Mouse (Mus musculus): Measurements from ENCODE around the gene Mgll. TPM values are rescaled to one million over a fixed set of nuclear protein-coding genes. Genes with fewer than 3 reads are reported as not detected.

Mgll gene
- 13.6 and 15.5 TPM in 2 replicates for polyA plus RNA-seq (2015; fragmentation: Nextera tagmentation; extraction: Ambion mirVana)

- peak; percentile 78 for ATAC-seq (ENCODE audit: low FRiP score, low read depth)
Measured at GRCm38 (mm10) chr6:88724313-88725195, at the start of gene Mgll. Gene Mgll, plus strand, starts transcription at chr6:88724412.

GRCm38 (mm10) chr6:88675815-88676214 lies 48.4 kb upstream of the Mgll start:
- Histone ChIP-seq H3K4me2 (replicated peaks) (no peak overlapping the region), H3K4me3 (no peak overlapping the region)
- WGBS = 84% methylated on average over 2 of the region's 2 CpGs

More at GRCm38 (mm10) chr6:88724313-88725195, at the start of gene Mgll:
- H3K4me3 ChIP-seq = peak within 1 kb of the TSS; percentile 66
- peak within 1 kb of the TSS; percentile 70 for H3K9ac ChIP-seq
- whole genome bisulfite sequencing = under 1% methylated on average over 105 of the region's 105 CpGs
- peaks cover 16% of the 10 kb centered on the region; the same call in 1 of the 2 replicates for H3K4me1 ChIP-seq
- H3K9me3 ChIP-seq = no peaks in the 10 kb centered on the region
- H3K27me3 ChIP-seq = peaks cover 30% of the 10 kb centered on the region
- peak within 1 kb of the TSS; percentile 92 for H3K4me2 ChIP-seq (replicated peaks)
- H3K27ac ChIP-seq = no peak within 1 kb of the TSS
- no peaks in the 10 kb centered on the region for H3K36me3 ChIP-seq

GRCm38 (mm10) chr6:88676753-88677736 lies 47.2 kb upstream of the Mgll start:
- H3K4me1 ChIP-seq = no peaks in the 10 kb centered on the region
- no peak overlapping the region for H3K4me2 ChIP-seq (replicated peaks)
- H3K27me3 ChIP-seq = no peaks in the 10 kb centered on the region
- H3K9ac ChIP-seq = no peak overlapping the region
- no peak overlapping the region for H3K27ac ChIP-seq
- no peaks in the 10 kb centered on the region; the same call in 1 of the 2 replicates for H3K9me3 ChIP-seq
- 88% methylated on average over 6 of the region's 6 CpGs for WGBS
- H3K36me3 ChIP-seq = no peaks in the 10 kb centered on the region
- no peak overlapping the region for H3K4me3 ChIP-seq
- no peak for ATAC-seq (ENCODE audit: low FRiP score, low read depth)

More at GRCm38 (mm10) chr6:88675815-88676214, 48.4 kb upstream of the Mgll start:
- no peaks in the 10 kb centered on the region for H3K27me3 ChIP-seq
- no peak overlapping the region for H3K27ac ChIP-seq
- H3K36me3 ChIP-seq = no peaks in the 10 kb centered on the region
- no peak overlapping the region for H3K9ac ChIP-seq
- H3K4me1 ChIP-seq = no peaks in the 10 kb centered on the region
- ATAC-seq (ENCODE audit: low FRiP score, low read depth) = no peak
- H3K9me3 ChIP-seq = no peaks in the 10 kb centered on the region; the same call in 1 of the 2 replicates

GRCm38 (mm10) chr6:88677738-88678137 lies 46.5 kb upstream of the Mgll start:
- no peak for ATAC-seq (ENCODE audit: low FRiP score, low read depth)
- Histone ChIP-seq H3K4me3 (no peak overlapping the region), H3K36me3 (no peaks in the 10 kb centered on the region), H3K4me1 (no peaks in the 10 kb centered on the region), H3K27me3 (no peaks in the 10 kb centered on the region), H3K27ac (no peak overlapping the region), H3K9me3 (no peaks in the 10 kb centered on the region; the same call in 1 of the 2 replicates), H3K9ac (no peak overlapping the region), H3K4me2 (replicated peaks) (no peak overlapping the region)
- 59% methylated on average over 2 of the region's 2 CpGs for WGBS

GRCm38 (mm10) chr6:88681026-88681425 lies 43.2 kb upstream of the Mgll start:
- Histone ChIP-seq H3K27me3 (no peaks in the 10 kb centered on the region), H3K9ac (no peak overlapping the region), H3K4me3 (no peak overlapping the region), H3K36me3 (no peaks in the 10 kb centered on the region), H3K27ac (no peak overlapping the region), H3K9me3 (peaks cover under 1% of the 10 kb centered on the region; the same call in 1 of the 2 replicates), H3K4me2 (replicated peaks) (no peak overlapping the region), H3K4me1 (no peaks in the 10 kb centered on the region)
- no peak for ATAC-seq (ENCODE audit: low FRiP score, low read depth)
- 80% methylated on average over 3 of the region's 3 CpGs for WGBS

- 65% methylated on average over 7 of the region's 7 CpGs for WGBS
- Histone ChIP-seq H3K9me3 (peaks cover 3% of the 10 kb centered on the region; the same call in 1 of the 2 replicates), H3K4me2 (replicated peaks) (no peak overlapping the region), H3K36me3 (no peaks in the 10 kb centered on the region), H3K4me3 (no peak overlapping the region), H3K27me3 (no peaks in the 10 kb centered on the region), H3K9ac (no peak overlapping the region), H3K4me1 (no peaks in the 10 kb centered on the region), H3K27ac (no peak overlapping the region)
- no peak for ATAC-seq (ENCODE audit: low FRiP score, low read depth)
Measured at GRCm38 (mm10) chr6:88683380-88684053, 40.7 kb upstream of the Mgll start.

- Histone ChIP-seq H3K36me3 (no peaks in the 10 kb centered on the region), H3K4me3 (no peak overlapping the region), H3K4me1 (no peaks in the 10 kb centered on the region), H3K9me3 (0 out of 2 replicates have a peak, but pooled peaks cover 3% of the 10 kb centered on the region), H3K27me3 (no peaks in the 10 kb centered on the region), H3K9ac (no peak overlapping the region), H3K27ac (no peak overlapping the region), H3K4me2 (replicated peaks) (no peak overlapping the region)
- ATAC-seq (ENCODE audit: low FRiP score, low read depth) = no peak
- WGBS = 89% methylated on average over 11 of the region's 11 CpGs
Measured at GRCm38 (mm10) chr6:88688171-88688570, 36.0 kb upstream of the Mgll start.

- Histone ChIP-seq H3K4me3 (no peak overlapping the region), H3K4me1 (no peaks in the 10 kb centered on the region), H3K27ac (no peak overlapping the region), H3K4me2 (replicated peaks) (no peak overlapping the region), H3K36me3 (no peaks in the 10 kb centered on the region), H3K27me3 (no peaks in the 10 kb centered on the region), H3K9me3 (0 out of 2 replicates have a peak, but pooled peaks cover 3% of the 10 kb centered on the region), H3K9ac (no peak overlapping the region)
- WGBS = 74% methylated on average over 3 of the region's 3 CpGs
- no peak for ATAC-seq (ENCODE audit: low FRiP score, low read depth)
Measured at GRCm38 (mm10) chr6:88688712-88689111, 35.5 kb upstream of the Mgll start.

- Histone ChIP-seq H3K4me2 (replicated peaks) (no peak overlapping the region), H3K27ac (no peak overlapping the region), H3K9me3 (0 out of 2 replicates have a peak, but pooled peaks cover 3% of the 10 kb centered on the region), H3K9ac (no peak overlapping the region), H3K36me3 (no peaks in the 10 kb centered on the region), H3K4me1 (no peaks in the 10 kb centered on the region), H3K27me3 (no peaks in the 10 kb centered on the region), H3K4me3 (no peak overlapping the region)
- 70% methylated on average over 3 of the region's 3 CpGs for WGBS
- ATAC-seq (ENCODE audit: low FRiP score, low read depth) = no peak
Measured at GRCm38 (mm10) chr6:88690211-88690610, 34.0 kb upstream of the Mgll start.

GRCm38 (mm10) chr6:88691361-88691760 lies 32.9 kb upstream of the Mgll start:
- no peak for ATAC-seq (ENCODE audit: low FRiP score, low read depth)
- Histone ChIP-seq H3K9me3 (no peaks in the 10 kb centered on the region), H3K4me1 (no peaks in the 10 kb centered on the region), H3K27me3 (no peaks in the 10 kb centered on the region), H3K9ac (no peak overlapping the region), H3K36me3 (no peaks in the 10 kb centered on the region), H3K4me3 (no peak overlapping the region), H3K4me2 (replicated peaks) (no peak overlapping the region), H3K27ac (no peak overlapping the region)
- 81% methylated on average over 2 of the region's 2 CpGs for WGBS

GRCm38 (mm10) chr6:88702887-88703286 lies 21.3 kb upstream of the Mgll start:
- 80% methylated on average over 1 of the region's 1 CpGs for WGBS
- Histone ChIP-seq H3K9ac (no peak overlapping the region), H3K27me3 (no peaks in the 10 kb centered on the region), H3K27ac (no peak overlapping the region), H3K4me1 (no peaks in the 10 kb centered on the region), H3K4me2 (replicated peaks) (no peak overlapping the region), H3K36me3 (no peaks in the 10 kb centered on the region), H3K9me3 (no peaks in the 10 kb centered on the region), H3K4me3 (no peak overlapping the region)
- ATAC-seq (ENCODE audit: low FRiP score, low read depth) = no peak
